Mouse (Mus musculus): Measurements from ENCODE around the gene Ctbp2.
A peak's percentile ranks its signal among the peaks of the same experiment; 100 is the strongest.

The Ctbp2 gene

GRCm38 (mm10) chr7:133123999-133124700 lies at the start of gene Ctbp2:
Ctbp2 (minus strand) TSS chr7:133124354.
- peak; percentile 66 for ATAC-seq (ENCODE audit: insufficient number of reproducible peaks, low FRiP score, low TSS enrichment)

- no peak for ATAC-seq (ENCODE audit: insufficient number of reproducible peaks, low FRiP score, low TSS enrichment)
These were observed 47.4 kb upstream of the Ctbp2 start for GRCm38 (mm10) chr7:133171403-133172032.

DNA sequence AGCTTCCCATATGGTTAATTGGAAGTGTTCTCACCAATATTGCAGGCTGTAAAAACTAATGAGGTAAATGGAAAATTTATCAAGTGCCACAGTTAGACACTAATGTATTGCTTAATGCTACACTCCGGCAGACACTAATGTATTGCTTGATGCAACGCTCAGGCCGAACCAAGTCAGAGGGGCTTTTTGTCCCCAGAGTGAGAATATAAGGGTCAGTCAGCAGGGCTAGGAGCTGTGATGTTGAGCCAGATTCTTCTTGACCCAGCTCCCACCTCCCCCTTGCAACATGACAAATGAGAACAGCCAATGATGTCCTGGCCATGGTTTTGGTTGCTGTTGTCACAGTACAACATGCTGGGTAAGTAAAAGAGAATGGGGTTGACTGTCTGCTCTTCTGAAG lies 44.8 kb upstream of the Ctbp2 start:
- no peak for ATAC-seq (ENCODE audit: insufficient number of reproducible peaks, low FRiP score, low TSS enrichment)

- ATAC-seq (ENCODE audit: insufficient number of reproducible peaks, low FRiP score, low TSS enrichment) = no peak
These were observed 43.7 kb upstream of the Ctbp2 start for GRCm38 (mm10) chr7:133167903-133168302.

- ATAC-seq (ENCODE audit: insufficient number of reproducible peaks, low FRiP score, low TSS enrichment) = no peak
These were observed 40.6 kb upstream of the Ctbp2 start for GRCm38 (mm10) chr7:133164770-133165169.

DNA sequence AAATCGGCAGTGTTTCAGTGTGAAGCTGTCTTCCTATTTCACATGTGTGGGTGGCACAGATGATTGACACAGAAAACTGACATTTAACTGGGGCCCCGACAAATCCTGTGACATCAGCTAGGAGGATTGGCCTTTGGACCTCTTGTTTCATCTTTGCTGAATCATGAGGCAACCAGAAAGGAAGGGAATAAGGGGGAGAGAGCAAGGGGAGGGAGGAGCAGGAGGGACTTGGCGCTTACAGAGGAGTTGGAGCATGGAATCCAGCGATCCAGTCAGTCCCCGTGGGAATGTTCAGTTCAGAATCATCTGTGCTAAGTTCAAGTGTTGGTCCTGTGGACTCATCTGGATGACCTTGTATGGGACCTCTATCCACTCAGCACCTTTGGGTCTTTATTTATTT lies 38.9 kb upstream of the Ctbp2 start:
- no peak for ATAC-seq (ENCODE audit: insufficient number of reproducible peaks, low FRiP score, low TSS enrichment)

DNA sequence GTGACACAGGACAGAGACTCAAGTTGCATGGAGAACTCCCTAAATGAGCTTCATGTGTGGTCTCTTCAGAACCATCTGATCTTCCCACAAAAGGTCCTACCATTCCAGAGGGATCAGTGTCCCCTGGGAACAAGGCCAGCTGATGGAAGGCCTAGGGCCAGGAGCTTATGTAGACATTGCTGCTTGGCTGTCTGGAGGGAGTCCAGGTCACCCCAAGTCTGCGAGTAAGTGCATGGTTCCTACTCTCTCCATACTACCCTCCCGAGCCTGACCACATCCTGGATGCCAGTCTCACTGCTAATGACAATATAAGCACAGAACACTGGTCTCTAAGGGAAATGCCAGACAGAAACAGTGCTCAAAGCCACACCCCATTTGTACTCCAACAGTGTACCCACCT lies 38.0 kb upstream of the Ctbp2 start:
- no peak for ATAC-seq (ENCODE audit: insufficient number of reproducible peaks, low FRiP score, low TSS enrichment)

GRCm38 (mm10) chr7:133161362-133162080 lies 37.4 kb upstream of the Ctbp2 start:
- ATAC-seq (ENCODE audit: insufficient number of reproducible peaks, low FRiP score, low TSS enrichment) = no peak

- ATAC-seq (ENCODE audit: insufficient number of reproducible peaks, low FRiP score, low TSS enrichment) = no peak
These were observed 35.4 kb upstream of the Ctbp2 start for GRCm38 (mm10) chr7:133159519-133159918.

GRCm38 (mm10) chr7:133155621-133156020 lies 31.5 kb upstream of the Ctbp2 start:
- no peak for ATAC-seq (ENCODE audit: insufficient number of reproducible peaks, low FRiP score, low TSS enrichment)

DNA sequence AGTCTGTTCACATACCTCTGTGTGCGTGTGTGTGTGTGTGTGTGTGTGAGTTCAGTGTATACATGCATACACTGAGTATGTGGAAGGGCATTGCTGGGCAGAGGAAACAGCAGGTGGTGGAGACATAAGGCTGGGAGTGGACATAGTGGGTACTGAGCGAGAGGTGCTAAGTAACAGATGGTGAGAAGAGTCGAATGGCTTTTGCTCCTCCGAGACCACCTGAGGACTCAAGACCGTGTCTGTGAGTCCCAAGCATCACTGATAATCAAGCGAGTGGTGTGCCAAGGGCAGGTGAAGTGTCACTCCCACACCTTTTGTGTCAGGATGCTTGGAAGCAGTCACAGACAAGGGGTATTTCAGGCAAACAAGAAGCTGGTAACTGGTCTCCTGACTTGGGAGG lies 30.7 kb upstream of the Ctbp2 start:
- ATAC-seq (ENCODE audit: insufficient number of reproducible peaks, low FRiP score, low TSS enrichment) = no peak; the same call in 1 of the 2 replicates

- ATAC-seq (ENCODE audit: insufficient number of reproducible peaks, low FRiP score, low TSS enrichment) = no peak
These were observed 15.7 kb upstream of the Ctbp2 start for GRCm38 (mm10) chr7:133139689-133140336.

DNA sequence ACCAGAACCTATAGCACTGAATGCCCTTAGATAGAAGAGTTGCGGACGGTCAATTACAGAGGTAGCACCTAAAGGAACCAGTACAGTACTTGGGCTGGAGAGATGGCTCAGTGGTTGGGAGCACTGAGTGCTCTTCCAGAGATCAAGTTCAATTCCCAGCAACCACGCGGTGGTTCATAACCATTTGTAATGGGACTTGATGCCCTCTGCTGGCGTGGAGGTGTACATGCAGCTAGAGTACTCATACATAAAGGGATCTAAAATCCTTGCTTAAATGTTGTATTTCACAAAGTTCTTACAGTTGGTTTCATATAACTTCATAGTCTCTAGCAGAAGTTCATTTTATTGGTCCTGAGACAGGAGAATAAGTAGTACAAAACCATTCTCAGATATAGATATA lies 9.4 kb upstream of the Ctbp2 start:
- no peak for ATAC-seq (ENCODE audit: insufficient number of reproducible peaks, low FRiP score, low TSS enrichment)

- no peak for ATAC-seq (ENCODE audit: insufficient number of reproducible peaks, low FRiP score, low TSS enrichment)
These were observed 8.5 kb upstream of the Ctbp2 start for GRCm38 (mm10) chr7:133132702-133133101.

- no peak for ATAC-seq (ENCODE audit: insufficient number of reproducible peaks, low FRiP score, low TSS enrichment)
These were observed 739 bp upstream of the Ctbp2 start for GRCm38 (mm10) chr7:133124701-133125485.

DNA sequence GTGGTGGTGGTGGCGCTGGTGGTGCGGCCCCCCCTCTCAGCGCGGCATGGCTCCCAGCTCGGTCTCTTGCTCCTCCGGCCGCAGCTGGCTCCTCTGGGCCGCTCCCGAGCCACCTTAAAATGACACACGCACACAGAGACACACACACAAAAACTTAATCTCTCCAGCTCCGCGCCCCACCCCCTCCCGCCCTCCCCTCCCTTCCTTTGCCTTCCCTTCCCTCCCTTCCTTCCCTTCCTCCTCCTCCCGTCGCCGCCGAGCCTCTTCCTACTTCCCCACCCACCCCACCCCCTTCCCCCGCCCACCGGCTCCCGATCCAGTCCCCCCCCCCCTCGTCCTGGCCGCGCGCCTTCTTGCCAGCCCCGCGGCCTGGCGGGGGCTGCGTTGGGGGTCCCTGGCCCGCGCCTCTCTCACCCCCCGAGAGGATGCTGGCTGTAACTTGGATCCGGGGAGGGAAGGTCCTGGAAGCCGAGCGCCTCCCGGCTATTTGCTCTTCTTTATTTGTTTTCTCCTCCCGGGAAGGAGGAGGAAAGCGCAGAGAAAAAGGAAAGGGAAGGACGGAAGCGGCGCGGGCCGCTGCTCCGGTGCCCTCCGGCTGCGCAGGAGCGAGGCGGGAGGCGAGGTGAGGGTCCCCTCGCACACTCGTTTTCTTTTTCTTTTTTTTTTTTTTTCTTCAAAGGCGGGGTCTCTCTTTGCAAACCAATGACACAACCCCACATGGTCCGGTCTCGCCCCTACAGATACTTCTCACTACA lies 733 bp downstream of the Ctbp2 start, which contains the start of gene Fgfr2:
Gene Fgfr2 (minus strand): TSS at position 107 of the 755 bp plus-strand sequence.
- peak; percentile 23 for ATAC-seq (ENCODE audit: insufficient number of reproducible peaks, low FRiP score, low TSS enrichment)

GRCm38 (mm10) chr7:133122379-133123243 lies 1.5 kb downstream of the Ctbp2 start:
- 0 out of 2 replicates have a peak, but pooled peaks have one; percentile 10 for ATAC-seq (ENCODE audit: insufficient number of reproducible peaks, low FRiP score, low TSS enrichment)

DNA sequence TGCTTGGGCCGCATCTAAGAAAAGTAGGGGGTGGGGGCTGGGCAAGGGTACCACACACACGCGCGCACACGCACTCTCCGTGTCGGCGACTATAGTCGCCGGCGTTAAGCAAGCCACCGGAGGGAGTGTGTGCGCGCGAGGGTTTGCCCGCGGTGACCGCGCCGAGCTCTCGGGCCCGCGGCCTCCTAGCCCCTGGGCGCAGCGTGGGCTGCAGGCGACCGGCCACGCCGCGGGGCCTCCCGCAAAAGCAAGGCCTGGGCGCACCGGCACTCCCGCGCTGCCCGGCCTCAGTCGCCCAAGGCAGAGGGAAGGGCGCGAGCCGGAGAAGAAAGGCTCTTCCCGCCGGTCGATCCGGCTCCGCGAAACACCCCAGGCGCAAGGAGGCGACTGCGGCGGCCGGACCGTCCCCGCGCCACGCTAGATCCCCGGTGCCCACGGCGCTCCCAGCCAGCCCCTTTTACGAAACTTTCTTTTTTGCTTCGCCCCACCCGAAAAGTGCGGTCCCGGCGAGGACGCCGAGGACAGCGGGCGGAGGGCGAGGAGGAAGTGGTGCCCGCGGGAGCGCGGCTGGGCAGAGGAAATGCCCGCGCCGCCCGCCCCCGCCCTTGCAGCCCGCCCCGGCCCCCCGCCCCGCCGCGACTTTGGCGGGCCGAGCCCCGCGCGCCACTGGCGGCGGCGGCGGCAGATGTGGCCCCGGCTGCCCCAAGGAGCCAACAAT lies 2.3 kb downstream of the Ctbp2 start:
- no peak for ATAC-seq (ENCODE audit: insufficient number of reproducible peaks, low FRiP score, low TSS enrichment)

Data from cerebellum, adult (tissue).